Mouse (Mus musculus): Measurements from ENCODE around the gene Nmnat2.

GRCm38 (mm10) chr1:152966686-152967085 lies 11.9 kb downstream of the Nmnat2 start:
- no peak for TF ChIP-seq CTCF (IDR thresholded peaks at IDR 0.05; ENCODE audit: control insufficient read depth, insufficient read depth, insufficient read length)
- TF ChIP-seq USF1 (IDR thresholded peaks at IDR 0.05; ENCODE audit: low read depth), result no peak
- no peak for TF ChIP-seq MYOG (IDR thresholded peaks at IDR 0.05; ENCODE audit: control insufficient read depth, extremely low read depth, insufficient read length)
